Mouse (Mus musculus): ENCODE measurements around the gene Habp2.

DNA sequence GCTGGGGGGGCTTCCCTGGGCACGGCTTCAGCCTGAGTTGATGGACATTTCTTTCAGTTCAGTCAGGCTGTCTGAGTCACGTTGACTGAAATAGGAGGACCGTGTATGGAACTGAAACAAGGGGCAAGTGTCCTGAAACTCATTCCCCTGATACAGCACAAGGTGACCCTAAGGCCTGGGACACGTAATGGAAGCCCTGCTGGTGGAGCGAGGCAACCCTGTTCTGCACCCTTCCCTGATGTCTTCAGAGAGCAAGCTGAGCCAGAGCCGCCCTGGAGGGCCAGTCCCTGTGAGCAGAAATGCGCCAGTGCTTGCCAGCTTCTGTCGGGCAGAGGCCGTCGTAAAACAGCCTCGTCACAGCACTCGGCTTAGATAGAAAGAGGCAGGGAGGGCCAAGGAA lies 49.9 kb downstream of the Habp2 start:
- no peak for TF ChIP-seq POLR2A (IDR thresholded peaks at IDR 0.05; ENCODE audit: borderline replicate concordance, low read depth, low read length)
- TF ChIP-seq CTCF (IDR thresholded peaks at IDR 0.05; ENCODE audit: low read depth, low read length) = no peak

Measured in bone marrow macrophage, adult 2 months (primary cell).